Mouse (Mus musculus): ENCODE results near the gene 4930556J24Rik.
A peak's percentile ranks its signal among the peaks of the same experiment; 100 is the strongest.
"Not testable (repeated sequence)": the region's sequence is repeated elsewhere in the genome, so short reads cannot be mapped to it uniquely, and the experiment has no call there.

The 4930556J24Rik gene

GRCm38 (mm10) chr11:3920476-3920875 is 56.1 kb downstream of the 4930556J24Rik start:
- DNase-seq = no peak

DNA sequence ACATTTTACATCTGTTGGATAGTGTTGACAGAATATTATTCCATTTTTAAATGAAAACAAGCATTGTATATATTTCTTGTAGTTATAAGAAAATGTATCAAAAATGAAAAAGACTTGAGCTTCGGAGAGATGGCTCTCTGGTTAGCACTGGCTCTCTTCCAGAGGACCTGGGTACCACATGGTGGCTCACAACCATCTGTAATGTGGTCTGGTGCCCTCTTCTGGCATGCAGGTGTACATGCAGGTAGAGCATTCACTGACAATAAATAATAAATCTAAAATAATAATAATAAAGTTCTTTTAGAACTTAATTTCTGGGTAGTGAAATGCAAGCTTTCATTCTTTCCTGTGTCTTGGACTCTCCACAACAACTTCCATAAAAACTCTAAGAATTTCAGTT is 57.8 kb downstream of the 4930556J24Rik start:
- DNase-seq = no peak

DNA sequence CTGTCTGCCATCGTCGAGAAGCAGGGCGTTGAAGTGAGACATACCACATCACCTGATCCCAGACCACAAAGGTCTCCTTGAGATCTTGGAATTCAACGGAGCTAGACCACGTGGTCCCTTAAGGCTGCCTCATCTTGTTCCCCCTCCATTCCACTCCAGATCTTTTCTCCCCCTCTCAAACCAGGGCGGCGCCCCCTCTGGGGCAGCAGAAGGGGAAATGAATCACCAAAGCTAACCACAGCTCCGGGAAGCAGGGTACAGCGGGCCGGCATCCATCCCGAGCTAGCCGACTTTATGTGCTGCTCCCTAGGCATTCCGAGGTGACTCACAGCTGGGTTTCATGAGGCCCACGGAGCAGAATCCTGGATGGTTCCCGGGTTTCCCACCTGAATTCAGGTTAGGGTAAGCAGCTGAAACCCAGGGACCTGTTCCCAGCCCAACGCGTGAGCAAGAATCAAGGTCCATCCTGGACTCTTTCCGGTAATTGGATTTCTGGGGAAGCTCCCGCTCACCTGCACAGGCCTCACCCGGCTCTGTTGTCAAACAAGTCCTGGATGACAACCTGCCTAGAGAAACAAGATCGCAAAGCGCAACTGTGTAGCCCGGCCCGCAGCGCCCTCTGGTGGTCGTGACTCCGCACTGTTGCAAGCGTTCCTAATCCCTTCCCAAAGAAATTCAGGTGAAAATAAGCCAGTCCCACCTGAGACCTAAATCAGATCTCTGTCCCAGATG is 62.3 kb downstream of the 4930556J24Rik start, which contains the start of gene Slc35e4:
Gene Slc35e4 (minus strand): TSS at position 556 of the 732 bp plus-strand sequence.
- DNase-seq = peak; percentile 80

GRCm38 (mm10) chr11:3913316-3914108 is 63.1 kb downstream of the 4930556J24Rik start:
- peak; percentile 90 for DNase-seq

- DNase-seq = peak; percentile 33
Measured at GRCm38 (mm10) chr11:3912875-3913271, 63.7 kb downstream of the 4930556J24Rik start.

- peak; percentile 12 for DNase-seq
Measured at GRCm38 (mm10) chr11:3912100-3912874, 64.3 kb downstream of the 4930556J24Rik start.

- DNase-seq = not testable (repeated sequence)
Measured at GRCm38 (mm10) chr11:3911440-3911839, 65.1 kb downstream of the 4930556J24Rik start.

DNA sequence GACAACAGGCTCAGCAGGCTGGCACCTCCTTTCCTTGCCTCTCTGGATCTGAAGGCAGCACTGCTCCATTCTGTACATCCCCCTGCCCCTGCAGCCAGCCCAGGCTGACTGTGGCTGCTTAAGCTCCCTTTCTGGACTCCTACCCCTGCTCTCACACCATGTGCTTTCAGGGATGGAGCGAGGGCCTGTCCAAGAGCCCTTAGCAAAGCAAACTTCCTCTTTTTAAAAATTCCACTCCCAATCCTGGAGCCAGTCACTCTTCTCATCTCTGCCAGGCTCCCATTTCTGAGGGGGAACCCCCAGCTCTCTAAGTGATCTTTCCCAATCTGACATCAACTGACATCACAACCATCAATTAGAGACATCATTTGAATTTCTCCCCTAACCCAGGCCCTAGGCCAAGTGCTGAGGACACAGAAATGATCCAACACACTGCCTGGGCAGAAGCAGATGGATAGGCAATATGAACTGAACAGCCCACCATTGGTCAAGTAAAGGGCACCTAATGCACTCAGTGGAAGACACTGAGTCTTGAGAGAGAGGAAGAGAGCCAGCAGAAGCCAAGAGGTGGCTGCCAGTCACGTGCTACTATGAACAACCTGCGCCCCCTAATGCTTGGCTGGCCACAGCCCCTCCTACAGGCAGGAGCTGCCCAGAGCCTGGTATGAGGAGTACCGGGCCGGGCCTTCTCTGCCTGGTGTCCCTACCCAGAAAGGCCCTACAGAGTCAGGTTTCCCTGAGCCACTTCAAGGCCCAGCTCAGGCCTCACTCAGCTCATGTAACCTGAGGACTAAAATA is 65.9 kb downstream of the 4930556J24Rik start:
- no peak for DNase-seq

GRCm38 (mm10) chr11:3909236-3909635 is 67.3 kb downstream of the 4930556J24Rik start:
- no peak for DNase-seq

DNA sequence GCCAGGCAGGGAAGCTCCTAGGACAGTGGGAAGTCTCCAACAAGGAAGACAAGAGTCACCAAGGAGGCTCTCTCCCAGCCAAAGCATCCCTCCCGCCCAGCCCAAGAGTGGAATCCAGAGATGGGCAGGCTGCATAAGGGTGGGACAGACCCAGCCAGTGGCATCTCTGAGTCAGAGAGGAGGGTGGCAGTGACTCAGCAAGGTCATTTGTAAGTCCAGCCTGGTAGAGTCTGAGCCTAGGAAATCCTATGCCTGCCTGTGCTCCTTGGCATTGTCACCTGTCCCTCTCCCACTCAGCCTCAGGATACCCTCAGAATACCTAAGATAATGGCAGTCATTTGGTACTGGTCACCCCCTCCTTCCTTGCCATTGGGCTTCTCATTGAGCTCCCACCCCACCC is 71.1 kb downstream of the 4930556J24Rik start:
- no peak for DNase-seq

DNA sequence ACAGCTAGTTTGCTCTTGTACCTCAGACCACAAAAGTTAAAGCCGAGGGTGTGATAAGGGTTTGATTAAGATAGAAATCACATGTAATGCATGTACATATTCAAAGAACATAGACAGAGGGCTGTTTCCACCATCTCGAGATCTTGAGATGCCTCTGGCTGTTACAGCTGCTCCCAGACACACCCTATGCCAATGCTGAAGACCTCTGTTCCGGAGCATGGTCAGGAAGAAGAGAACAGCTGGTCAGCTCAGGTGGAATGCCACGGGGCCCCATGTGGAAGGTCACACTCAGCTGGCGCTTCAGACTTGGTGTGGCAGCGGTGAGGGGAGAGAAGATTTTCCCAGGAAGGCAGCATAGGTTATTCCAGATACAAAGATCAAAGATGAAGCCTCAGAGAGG is 71.9 kb downstream of the 4930556J24Rik start:
- no peak for DNase-seq

DNA sequence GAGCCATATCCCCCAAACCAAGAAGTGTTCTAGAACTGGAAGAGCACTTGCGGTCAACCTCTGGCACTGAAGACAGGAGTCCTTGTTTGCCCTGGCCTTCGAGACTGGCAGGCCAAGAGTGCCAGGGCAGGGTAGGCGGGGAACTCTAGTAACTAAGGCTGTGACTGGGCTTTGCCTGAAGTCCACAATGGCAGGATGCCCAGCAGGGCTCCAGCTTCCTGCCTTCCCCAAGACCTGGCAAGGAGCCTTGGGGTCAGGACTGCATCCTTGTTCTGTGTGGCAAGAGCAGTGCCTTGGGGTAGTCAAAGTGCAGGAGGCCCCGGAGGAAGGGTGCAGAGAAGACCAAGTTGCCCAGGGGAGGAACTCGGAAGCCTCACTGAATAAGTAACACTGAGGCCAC is 73.5 kb downstream of the 4930556J24Rik start:
- DNase-seq = no peak

DNA sequence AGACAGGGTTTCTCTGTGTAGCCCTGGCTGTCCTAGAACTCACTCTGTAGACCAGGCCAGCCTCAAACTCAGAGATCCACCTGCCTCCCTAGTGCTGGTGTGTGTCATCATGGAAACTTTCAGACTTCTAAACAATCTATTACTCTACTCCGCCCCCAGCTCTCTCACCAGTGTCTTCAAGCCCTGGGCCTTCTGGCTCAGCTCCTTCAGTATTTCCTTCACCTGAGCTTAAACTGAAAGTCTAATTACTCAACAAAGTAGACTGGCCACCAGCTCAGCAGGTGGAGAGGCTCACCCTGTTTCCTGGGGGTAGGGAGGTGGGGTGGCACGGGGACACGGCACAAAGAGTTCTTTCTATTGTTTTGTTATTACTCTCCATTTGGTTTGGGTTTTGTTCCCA is 74.1 kb downstream of the 4930556J24Rik start:
- DNase-seq = no peak

DNA sequence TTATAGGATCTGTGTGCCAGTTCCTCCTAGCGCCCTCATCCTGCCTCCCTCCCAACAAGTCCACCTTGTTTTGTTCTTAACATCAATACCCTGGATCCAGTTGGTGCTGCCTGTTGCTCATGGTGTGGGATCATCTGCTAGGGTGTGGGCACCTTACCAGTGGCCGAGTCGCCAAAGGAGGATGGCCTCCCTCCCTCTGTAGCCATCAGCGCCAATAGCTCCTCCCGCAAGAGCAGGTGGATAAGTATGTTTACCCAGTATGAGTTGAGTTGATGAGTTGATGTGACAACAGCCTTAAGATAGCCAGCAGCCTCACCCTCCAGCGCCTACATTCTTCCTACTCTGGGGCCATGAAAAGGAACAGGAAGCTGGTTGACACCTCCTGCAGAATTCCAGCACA is 76.3 kb downstream of the 4930556J24Rik start:
- no peak for DNase-seq

GRCm38 (mm10) chr11:3895933-3896332 is 80.6 kb downstream of the 4930556J24Rik start:
- no peak for DNase-seq

- no peak for DNase-seq
Measured at GRCm38 (mm10) chr11:3895458-3895857, 81.1 kb downstream of the 4930556J24Rik start.

- DNase-seq = peak; percentile 87
Measured at GRCm38 (mm10) chr11:3894406-3895281, 81.9 kb downstream of the 4930556J24Rik start, which contains the start of the genes 4921536K21Rik and Dusp18. 4921536K21Rik (minus strand) TSS chr11:3895098. Dusp18 (plus strand) TSS chr11:3895240.

GRCm38 (mm10) chr11:3893970-3894369 is 82.6 kb downstream of the 4930556J24Rik start:
- no peak for DNase-seq

Measured in thymus, postnatal 14 days (tissue).